Mouse (Mus musculus): ENCODE data around the gene Nsmce1.
A peak's percentile ranks its signal among the peaks of the same experiment; 100 is the strongest.

Nsmce1 gene

DNA sequence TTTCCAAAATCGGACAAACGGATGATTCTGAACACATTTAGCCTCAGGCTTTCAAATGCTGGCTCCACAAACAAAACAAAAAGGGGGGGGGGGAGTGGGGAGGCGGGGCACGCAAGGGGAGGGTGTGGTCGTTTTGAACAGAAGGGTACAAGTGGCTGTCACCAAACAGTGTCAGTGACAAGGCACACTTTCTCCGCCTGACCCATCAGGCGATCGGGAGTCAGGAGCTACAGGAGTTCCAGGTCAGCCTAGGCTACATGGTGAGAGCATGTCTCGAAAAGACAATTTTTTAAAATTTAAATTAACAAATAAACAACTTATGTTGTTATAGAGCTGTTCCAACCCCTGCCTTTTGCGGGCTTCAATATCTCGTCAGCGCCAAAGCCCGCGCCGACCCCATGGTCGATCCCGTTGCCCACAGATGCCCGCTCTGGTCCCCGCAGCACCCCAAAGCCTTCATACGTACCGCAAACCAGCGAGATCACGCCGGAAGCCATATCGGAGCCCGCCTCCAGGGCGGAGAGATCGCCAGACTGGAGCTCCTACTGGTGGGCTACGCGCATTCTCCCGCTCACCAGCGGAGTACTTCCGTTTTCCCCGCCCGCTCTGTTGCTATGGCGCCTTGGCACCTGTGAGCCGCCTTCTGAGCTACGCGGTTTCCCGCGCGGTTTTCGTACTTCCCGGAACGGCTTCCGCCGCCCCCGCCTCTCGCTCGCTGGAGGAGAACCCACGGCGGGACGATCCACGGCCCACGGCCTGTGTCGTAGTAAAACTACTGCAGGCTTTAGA, at the start of gene Nsmce1:
Gene Nsmce1 (minus strand): TSS at position 650 of the 789 bp plus-strand sequence.
- DNase-seq (ENCODE audit: low spot score): peak; percentile 97

DNA sequence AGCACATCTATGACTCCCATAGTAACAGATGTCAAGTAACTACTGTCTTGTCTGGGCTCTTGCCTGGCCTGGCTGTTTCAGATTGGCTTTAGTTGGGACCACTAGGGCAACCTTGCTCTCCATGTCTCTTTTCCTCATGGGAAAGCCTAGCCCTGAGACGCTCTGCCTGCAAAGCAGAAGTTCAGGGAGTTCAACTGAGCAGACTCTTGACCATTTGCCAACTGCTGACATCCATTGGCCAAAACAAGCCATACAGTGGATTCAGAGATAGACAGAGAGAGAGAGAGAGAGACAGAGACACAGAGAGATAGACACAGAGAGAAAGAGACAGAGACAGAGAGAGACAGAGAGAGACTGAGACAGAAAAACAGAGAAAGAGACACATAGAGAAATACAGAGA, 49.6 kb upstream of the Nsmce1 start:
- no peak for DNase-seq (ENCODE audit: low spot score)

DNA sequence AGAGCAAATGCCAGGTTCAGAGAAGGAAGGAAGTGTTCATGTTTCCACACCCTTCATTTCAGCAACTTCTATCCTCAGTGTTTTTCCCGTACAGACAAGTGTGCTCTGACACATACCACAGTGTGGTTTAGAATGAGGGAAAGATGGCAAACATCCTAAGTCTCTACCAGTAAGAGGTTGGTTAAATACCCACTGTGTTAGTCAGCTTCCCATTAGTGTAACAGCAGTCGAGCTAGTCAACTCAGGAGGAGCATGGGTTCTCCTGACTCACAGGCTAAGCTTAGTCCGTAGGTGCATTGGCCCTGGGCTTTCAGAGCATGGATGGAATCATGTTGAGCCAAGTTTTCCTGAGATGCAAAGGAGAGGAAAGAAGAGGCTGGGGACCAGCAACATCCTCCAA, 48.0 kb upstream of the Nsmce1 start:
- no peak for DNase-seq (ENCODE audit: low spot score)

DNA sequence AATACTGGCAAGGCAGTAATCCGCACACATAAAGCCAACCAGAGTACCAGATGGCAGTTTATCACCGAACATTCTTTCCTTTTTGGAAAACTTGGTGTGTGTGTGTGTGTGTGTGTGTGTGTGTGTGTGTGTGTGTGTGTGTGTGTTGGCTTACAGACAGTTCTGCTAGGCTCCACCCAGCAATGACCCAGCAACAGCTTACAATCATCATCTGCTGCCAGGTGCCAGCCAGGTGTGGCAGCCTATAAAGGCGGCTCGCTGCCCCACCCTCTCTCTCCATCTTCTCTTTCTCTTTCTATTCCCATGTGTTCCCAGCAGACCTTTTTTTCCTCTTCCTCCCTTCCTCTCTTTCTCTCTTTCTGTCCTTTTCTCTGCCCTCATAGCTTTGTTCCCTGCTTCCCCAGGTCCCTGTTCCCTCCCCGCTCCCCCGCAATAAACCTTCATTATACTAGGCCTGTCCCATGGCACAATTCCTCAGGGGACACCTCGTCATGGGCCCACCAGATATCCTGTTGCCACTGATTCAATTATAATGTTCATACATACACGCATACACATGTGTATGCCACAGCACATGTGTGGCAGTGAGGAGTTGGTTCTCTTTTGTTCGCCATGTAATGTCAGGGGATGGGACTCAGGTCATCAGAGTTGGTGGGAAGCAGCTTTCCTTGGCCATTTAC, 36.6 kb upstream of the Nsmce1 start:
- no peak for DNase-seq (ENCODE audit: low spot score)

DNA sequence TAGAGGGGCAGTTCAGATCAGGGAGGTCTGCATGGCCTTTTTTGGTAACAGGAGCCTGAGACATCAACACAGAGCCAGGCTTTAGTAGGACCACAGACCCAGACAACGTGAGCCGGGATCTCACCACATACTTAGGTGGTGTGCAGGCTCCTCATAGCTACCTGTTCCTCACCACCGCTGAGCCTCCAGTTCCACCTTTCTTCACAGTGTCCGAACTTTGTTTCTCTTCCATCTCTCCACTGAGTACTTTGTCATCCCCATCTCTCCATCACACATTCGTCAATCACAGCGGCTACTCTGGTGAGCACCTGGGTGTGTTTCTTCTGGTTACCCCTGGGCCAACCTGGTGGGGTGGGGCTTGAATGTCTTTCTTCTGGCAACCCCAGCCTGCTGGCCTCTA, 35.8 kb upstream of the Nsmce1 start:
- DNase-seq (ENCODE audit: low spot score): no peak

DNA sequence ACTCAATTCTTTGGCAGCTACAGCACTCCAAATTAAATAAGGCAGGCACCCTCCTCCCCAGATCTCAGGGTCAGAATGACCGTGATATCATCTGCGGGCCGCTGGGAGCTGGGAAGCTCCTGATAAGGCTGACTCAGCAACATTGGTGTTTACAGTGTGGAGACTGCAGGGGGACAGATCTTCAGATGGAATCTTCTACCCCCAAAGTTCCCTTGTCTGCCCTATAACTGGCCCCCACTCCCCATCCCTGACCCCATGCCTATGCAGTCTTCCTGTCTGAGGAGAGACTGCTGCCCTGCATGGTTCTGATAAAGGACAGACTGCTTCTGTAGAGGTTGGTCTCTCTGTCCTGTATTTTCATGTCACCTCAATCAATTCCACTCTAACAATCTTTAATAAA, 31.7 kb upstream of the Nsmce1 start:
- DNase-seq (ENCODE audit: low spot score): no peak

DNA sequence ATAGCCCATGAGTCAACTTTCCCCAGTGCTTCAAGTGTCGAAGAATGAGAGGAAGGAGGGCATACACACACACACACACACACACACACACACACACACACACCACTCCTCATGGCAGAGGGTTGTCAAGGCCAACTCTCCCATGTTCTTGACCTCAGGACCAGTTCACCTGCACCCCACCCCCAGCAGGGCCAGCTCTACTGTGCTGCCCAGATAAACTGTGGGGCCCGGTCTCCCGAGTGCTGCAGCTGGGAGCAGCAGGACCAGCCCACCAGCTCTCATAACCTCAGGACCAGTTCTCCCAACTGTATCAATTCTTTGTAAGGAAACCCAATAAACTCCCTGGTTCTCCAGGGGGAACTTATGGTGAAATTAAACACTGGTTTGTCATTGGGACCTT, 28.3 kb upstream of the Nsmce1 start:
- DNase-seq (ENCODE audit: low spot score): no peak

DNA sequence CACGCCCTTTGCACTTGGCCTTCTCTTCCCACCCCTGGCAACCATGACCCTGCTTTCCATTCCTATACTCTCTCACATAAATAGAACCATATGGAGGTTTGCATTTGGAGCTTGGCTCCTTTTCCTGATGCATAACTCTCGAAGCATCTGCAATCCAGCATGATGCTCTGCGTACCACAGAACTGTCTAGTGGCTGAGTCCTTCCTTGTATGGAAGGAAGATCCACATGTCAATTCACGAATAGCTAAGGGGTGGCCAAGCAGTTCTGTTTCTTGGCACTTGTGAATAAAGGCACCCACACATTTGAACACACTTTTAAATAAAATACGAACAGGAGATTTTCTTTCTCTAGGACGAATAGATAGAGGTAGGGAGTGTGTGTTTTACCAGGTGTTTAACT, 26.1 kb upstream of the Nsmce1 start:
- DNase-seq (ENCODE audit: low spot score): peak; percentile 12

DNA sequence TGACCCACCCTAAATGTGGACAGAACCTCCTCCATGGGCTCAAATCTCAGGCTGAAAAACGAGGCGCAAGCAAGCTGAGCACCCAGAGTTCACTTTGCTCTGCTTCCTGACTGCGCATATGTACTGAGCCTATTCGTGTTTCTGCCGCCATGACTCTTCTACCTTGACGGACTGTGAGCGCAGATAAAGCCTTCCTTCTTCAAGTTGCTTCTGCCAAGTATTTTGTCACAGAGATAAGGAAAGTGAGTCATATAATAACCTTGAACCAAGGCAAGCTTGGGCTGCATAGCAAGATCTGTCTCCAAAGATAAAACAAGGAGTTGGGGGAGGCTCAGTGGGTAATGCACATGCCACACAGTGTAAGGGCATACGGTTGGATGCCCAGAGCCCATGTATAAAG, 25.3 kb upstream of the Nsmce1 start:
- no peak for DNase-seq (ENCODE audit: low spot score)

DNA sequence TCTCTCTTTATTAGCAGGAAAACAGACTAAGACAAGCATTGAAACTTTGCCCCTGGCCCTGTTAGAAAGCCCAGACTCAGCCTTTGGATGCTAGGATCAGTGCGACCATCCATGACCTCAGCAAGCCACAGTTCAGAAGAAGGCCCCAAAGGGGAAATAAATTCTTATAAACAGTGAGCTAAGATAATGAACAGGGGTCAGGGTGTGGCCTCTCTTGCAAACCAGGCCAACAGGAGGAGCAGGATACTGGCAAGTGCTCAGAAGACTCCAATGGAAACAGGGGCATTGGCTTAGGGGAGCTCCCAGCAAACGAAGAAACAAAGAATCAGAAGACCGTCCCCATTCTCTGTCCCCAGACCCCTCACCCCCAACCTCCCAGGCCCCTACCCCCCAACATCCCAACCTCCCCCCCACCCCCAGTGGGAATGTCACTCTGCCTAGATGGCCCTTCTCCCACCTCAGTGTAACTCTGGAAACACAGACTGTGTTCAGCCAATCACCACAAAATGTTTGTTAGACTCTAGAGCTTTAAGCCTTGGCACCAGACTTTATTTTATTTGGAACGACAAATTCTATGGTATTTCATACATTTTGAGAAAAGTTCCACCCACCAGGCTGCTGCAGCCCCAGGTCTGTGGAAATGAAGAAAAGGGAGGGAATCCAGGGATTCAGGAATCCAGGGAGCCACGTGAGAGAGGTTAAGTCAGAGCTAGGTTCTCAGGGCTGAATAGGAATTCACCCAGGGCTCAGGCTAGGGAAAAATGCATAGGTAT, 23.9 kb upstream of the Nsmce1 start:
- DNase-seq (ENCODE audit: low spot score): no peak

DNA sequence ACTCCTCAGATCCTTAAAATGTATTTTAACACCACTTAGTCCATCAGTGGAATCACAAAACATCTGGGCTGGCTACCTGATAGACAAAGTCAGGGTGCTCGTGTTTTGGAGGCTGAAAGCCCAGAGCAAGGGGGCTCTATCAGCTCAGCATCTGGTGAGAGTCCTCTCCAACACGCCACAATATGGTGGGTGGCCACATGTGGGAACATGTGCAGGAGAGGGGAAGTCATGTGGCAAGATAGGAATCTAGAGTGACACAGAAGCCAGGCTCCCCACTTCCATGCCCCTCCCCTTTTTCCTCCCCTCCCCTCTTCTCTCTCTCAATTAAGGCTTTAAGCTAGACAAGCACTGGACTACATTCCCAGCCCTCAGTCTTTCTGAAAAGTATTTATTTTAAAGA, 20.5 kb upstream of the Nsmce1 start:
- no peak for DNase-seq (ENCODE audit: low spot score)

DNA sequence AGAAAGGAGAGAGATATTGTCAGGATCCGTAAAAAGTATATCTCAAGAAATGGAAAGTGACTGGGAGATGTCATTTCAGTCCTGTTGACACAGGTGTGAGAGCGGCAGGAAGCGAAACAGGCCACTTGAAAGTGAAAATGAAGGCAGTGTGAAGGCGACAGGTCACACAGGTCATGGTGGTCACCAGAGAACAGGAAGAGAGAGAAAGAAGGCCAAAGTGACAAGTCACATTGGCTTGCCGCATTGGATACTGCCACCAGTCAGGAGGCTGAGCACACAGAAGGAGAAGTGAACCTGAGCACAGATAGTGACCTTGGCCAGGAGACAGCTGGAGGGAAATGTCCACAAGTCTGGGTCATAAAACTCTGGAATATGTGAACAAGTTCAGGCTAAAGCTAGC, 20.0 kb upstream of the Nsmce1 start:
- no peak for DNase-seq (ENCODE audit: low spot score)

DNA sequence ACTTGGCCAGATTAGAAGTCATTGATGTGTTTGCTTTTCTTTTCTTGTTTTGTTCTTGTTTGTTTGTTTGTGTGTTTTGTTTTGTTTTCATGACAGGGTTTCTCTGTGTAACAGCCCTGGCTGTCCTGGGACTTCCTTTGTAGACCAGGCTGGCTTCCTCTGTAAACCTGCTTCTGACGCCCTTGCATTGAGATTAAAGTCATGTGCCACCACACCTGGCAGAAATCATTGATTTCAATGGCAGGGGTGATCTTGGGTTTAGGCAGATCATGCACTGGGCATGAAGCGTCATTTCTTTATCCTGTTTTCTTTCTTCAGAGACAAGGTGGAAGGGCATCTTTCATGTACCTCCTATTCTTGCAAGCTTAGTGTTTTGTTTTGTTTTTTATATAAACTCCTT, 15.9 kb upstream of the Nsmce1 start:
- DNase-seq (ENCODE audit: low spot score): no peak

DNA sequence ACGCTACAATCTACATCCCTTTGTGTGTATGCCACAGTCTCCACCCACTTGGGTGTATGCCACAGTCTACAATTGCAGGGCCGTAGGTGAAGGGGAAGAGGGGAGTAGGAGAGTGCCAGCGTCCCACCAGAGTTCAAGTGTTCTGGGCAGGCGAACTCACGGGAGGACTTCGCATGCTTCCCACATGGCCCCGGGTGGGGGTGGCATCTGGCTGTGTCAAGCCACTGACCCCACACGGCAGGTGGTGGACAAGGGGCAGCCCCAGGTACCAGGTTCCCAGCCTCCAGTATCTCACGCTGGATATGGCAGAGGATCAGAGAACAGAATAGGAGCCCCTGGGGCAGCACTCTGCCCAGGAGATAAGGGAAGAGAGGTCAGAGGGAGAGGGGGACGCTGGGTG, 14.2 kb upstream of the Nsmce1 start:
- DNase-seq (ENCODE audit: low spot score): no peak

DNA sequence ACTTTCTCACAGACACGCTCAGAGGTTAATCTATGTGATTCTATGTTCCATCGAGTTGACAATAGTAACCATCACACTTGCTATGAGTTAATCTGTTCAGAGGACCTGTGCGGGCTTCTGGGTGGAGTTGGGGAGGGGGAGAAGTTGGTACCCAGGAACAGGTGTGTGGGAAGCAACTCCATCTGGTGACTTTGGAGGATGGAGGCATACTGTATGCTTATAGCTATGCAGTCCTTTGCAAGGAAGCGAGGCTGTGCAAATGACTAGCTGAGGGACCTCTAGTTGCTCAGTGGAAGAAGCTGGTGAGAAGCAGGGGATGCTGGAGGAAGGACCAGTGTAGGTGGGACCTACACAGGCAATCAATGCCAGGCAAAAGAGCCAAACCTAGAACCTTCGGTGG, 13.2 kb upstream of the Nsmce1 start:
- no peak for DNase-seq (ENCODE audit: low spot score)

DNA sequence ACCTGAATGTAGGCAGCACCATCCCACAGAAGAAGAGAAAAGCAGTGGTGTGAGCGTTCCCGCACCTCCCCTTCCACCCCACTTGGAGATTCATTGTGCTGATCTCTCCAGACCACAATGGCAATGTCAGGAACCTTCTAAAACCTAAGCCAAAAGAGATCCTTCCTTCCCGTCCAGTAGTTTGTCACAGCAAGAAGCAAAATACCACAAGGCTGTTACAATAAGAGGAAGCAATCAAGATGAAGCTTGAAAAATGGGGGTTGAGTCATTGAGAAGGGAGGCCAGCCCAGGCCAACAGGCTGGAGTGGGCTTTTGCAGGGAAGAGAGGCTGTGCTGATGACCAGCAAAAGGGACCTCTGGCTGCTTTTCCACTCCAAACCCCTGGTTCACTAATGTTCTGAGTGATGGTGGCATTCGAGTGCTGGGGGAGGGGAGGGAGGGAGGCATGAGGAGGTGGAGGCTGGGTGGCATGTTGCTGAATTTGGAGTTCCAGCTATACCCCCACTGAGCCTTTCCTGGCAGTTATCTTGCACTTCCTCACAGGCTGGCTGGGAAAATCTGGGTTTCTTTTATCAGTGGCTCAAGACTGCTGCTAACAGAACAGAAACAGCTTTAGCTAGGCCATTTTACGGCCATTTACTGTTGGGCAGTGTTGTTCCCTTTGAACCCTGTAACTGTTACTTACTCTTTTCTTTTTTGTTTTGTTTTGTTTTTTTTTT, 12.1 kb upstream of the Nsmce1 start:
- DNase-seq (ENCODE audit: low spot score): no peak

DNA sequence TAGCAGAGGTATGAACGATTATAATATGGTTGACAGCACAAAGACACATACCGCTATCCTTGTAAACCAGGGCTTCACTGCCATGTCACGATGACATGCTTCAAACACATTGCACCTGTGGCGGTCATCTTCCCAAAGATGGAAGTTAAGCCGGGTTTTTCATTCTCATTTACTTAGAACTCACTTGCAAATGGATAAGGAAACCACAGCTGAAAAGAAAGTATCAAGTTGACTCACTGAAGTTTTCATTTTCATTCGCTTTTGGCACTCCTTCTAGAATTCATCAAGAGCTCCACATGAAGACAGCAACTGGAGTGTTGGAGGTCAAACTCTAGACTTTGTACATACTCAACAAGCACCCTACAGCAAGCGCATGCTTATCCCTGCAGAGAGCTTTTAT, 9.5 kb upstream of the Nsmce1 start:
- DNase-seq (ENCODE audit: low spot score): no peak

DNA sequence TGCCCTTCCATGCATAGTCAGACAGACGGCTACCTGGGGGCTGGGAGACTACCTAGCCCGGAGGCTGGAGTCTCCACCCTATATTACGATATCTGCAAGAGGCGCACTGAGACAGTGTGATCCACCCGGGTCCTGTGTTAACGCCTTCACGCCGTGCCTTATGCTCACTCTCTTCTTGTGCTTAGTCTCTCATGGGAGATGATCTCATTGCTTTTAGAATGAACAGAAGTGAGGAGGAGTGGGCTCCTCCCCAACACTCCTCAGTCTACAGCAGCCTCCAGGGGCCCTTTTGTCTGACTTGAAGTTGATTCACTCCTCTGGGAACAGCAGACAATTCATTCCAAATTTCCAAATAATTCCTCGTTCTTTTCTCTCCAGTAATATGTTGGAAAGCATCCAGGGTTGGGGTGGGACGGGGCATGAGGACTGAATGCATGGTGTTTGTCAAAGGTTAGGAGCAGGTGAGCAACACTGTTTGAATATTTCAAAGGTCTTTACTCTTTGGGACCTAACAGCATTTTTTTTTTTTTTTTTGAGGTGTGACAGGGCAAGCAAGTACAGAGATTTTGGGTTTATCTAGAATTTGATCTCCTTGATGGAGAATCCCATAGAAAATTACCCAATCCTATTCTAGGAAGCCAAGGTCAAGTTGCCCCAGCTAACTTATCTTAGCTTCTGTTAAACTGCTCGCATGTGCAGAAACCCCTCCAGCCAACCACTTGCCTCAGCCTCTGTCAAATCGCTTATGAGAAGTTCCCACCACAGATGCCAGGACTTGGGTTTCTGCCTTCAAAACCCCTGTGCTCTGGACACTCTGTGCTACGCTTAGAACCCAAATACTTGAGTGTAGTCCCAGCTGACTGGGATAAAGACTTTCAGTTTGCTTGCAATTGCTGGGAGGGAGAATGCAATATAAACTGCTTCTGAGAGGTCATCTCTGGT, 8.8 kb upstream of the Nsmce1 start:
- DNase-seq (ENCODE audit: low spot score): no peak

DNA sequence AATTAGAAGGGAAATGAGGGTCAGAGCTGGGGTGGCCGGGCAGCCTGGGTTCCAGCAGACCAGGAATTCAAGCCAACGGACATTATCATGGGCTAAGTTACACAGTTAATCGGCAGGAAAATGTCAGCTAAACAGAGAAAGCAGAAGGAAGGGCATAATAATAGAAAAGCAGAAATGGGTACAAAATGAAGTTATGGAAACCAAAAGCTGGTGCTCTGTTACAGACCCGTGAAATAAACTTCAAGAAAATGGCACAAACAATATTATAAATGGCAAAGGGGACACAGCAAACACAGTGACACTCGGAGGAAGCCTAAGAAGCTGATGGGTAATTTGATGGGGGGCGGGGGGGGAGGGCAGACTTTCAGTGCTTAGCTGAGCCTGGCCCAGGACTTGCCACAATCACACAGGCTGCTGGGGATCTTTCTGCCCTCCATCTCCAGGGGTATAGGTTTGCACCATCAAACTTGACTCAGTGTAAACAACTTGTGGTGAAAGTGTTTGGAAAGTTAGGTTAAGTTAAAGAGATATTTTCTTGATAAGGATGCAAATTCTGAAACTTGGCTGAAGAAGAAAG, 4.6 kb upstream of the Nsmce1 start:
- DNase-seq (ENCODE audit: low spot score): no peak

DNA sequence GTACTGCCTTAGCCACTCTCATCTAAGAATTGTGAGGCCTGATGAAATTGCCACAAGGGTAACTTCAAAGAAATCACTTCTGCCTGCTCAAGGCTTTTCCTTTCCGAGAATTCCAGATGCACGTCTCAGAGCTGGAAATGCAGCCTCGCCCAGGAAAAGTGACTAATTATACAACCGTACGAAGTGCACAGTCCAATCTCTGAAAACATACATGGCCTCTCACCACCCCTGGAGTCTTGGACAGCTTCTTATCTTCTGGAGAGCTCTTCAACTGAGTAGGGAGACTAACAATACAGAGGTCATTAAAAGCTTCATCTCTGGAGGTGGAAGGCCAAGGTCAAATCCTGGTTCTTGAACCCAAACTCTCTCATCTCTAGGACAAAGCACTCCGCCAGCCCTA, 1.2 kb upstream of the Nsmce1 start:
- no peak for DNase-seq (ENCODE audit: low spot score)

DNA sequence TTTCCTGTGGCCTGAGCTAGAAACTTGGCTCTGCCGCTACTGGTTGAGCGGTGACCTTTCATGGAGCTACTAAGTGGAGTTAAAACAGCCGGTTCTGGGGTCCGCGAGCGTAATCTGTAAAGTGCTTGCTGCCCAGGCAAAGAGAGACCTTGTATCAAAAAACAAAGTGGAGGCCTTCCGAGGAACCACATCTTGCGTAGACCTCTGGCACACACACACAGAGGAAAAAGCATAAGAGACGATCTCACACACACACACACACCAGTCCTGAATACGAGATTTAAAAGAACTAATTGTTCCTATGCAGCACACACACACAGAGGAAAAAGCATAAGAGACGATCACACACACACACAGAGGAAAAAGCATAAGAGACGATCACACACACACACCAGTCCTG, 364 bp upstream of the Nsmce1 start:
- no peak for DNase-seq (ENCODE audit: low spot score)

Data from embryo, embryonic 10 days (tissue).